Mouse (Mus musculus): ENCODE data around the gene Prok1. TPM values are rescaled to one million over a fixed set of nuclear protein-coding genes. Genes with fewer than 3 reads are reported as not detected.

Gene Prok1
- polyA plus RNA-seq (2012; rRNA removed), result 0.02 TPM in 1 of 2 replicates, not detected in the other

DNA sequence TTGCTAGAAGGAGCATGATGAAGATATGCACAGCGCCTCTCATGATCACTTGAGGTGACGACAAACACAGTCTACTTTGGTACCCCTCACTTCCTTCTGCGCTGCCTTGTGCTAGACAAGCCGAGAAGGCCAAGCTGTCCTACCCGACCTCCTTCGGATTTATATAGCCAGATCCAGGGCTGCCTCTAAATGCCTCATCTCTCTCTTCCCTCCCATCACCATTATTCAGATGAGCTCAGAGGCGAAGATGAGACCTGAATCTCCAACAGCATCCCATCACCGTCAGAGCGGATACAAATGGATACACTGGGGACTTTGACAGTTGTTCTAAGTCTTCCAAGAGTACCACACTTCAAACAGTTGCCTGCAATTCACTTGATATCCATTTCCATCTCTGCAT lies at the start of gene Prok1:
Gene Prok1 (minus strand): TSS at position 101 of the 400 bp plus-strand sequence.

DNA sequence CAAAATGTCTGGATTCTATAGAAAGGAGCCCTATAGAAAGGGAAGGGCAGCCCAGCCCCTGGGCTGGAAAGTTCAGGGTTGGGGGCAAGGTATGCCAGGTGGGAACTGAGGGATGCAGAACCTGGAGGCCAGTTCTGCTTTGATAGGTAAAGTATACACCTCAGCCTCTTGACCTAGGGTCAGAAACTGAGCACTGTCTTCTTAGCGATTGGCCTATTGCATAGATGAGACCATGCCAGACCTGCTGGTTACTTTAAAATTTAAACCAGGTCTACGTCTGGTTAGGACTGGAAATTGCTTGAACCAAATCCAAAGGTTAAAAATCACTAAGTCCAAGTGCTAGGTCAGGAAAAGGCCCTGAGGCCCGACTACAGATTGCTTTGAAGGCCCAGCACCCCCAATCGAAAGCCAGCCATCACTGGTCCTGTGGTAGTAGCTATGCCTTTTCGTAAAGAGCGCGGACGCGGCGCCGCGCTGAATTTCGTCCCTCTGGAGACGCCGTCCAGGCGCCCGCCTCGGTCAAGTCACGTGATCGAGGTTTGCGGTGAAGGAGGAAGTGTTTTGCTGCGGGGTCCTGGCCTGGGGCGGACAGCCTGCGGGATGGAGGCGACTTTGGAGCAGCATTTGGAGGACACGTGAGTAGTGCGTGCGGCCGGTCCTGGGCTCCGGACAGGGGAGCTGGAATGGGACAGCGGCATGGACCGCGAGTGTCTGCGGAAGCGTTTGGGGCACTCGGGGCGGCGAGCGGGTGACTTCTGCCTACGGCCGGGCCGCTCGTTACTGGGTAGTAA lies 39.2 kb upstream of the Prok1 start, which contains the start of gene Lamtor5:
Gene Lamtor5 (plus strand): TSS at position 380 of the 791 bp plus-strand sequence.

GRCm38 (mm10) chr3:107230527-107230926 lies 9.0 kb downstream of the Prok1 start, which contains the start of gene A630076J17Rik:
TSS of gene A630076J17Rik (plus strand) at chr3:107230614.

GRCm38 (mm10) chr3:107221608-107222007 lies 17.9 kb downstream of the Prok1 start, which contains the start of gene Cym:
TSS of gene Cym (minus strand) at chr3:107221732.

Other genes starting within 250 kb of the Prok1 start
- gene Kcna3, start 203.5 kb downstream of the Prok1 start, polyA plus RNA-seq (2012; rRNA removed), result 0.17 and 0.20 TPM in 2 replicates
- gene Kcna2, start 138.6 kb downstream of the Prok1 start, polyA plus RNA-seq (2012; rRNA removed), result 0.35 and 0.79 TPM in 2 replicates
- not detected in 2 replicates for gene Kcna10, start 56.7 kb downstream of the Prok1 start, polyA plus RNA-seq (2012; rRNA removed)
- gene Cym, start 18.0 kb downstream of the Prok1 start, polyA plus RNA-seq (2012; rRNA removed), result 28.3 and 31.9 TPM in 2 replicates
- gene A630076J17Rik, start 9.1 kb downstream of the Prok1 start, polyA plus RNA-seq (2012; rRNA removed), result not detected in 2 replicates
- 31.2 and 37.6 TPM in 2 replicates for gene Lamtor5, start 39.2 kb upstream of the Prok1 start, polyA plus RNA-seq (2012; rRNA removed)
- gene Slc16a4, start 51.5 kb upstream of the Prok1 start, polyA plus RNA-seq (2012; rRNA removed), result 0.04 and 0.06 TPM in 2 replicates
- gene Rbm15, start 94.0 kb upstream of the Prok1 start, polyA plus RNA-seq (2012; rRNA removed), result 1.1 and 1.2 TPM in 2 replicates
- 0.21 and 0.25 TPM in 2 replicates for gene Kcnc4, start 219.8 kb upstream of the Prok1 start, polyA plus RNA-seq (2012; rRNA removed)

Data from stomach, adult 2 months (tissue).